Mouse (Mus musculus) olfactory bulb, adult 2 months (tissue): ENCODE results near the gene Noxo1.
"Not testable (repeated sequence)": the region's sequence is repeated elsewhere in the genome, so short reads cannot be mapped to it uniquely, and the experiment has no call there.

Experiments
- CTCF ChIP-seq: fragments of 200-500 bp; IDR thresholded peaks from 2 replicates; pipeline ENCODE4 v1.5.1; 2012; ENCODE audit warnings: low read depth, mild to moderate bottlenecking, low read length, moderate library complexity; ENCODE audit not compliant: insufficient read depth
- POLR2A ChIP-seq: fragments of 200-500 bp; IDR thresholded peaks from 2 replicates; pipeline ENCODE4 v1.6.1; 2012; ENCODE audit warnings: mild to moderate bottlenecking, low read depth, low read length, moderate library complexity; ENCODE audit not compliant: insufficient read depth

DNA sequence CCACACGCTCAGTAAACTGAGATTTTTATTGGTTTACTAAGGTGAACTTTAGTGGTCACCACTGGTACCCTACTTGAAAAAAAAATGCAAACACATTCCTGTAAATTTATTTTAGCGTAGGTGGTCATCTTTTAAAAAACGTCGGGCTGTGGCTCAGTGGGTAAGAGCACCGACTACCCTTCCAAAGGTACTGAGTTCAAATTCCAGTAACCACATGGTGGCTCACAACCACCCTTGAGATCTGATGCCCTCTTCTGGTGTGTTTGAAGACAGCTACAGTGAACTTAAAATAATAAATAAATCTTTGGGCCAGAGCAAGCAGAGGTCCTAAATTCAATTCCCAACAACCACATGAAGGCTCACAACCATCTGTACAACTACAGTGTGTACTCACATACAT is 22.9 kb downstream of the Noxo1 start:
- TF ChIP-seq CTCF, POLR2A: not testable (repeated sequence)
